Mouse (Mus musculus) midbrain, postnatal 0 days (tissue): ENCODE data around the gene Nav2. TPM values are rescaled to one million over a fixed set of nuclear protein-coding genes. Genes with fewer than 3 reads are reported as not detected.

ENCODE experiments used
- ATAC-seq: fragments of 200-750 bp; cut with Nextera tagmentation; 2 replicates; pipeline ENCODE4 v1.8.0; 2017; ENCODE audit warnings: moderate number of reproducible peaks, mild to moderate bottlenecking, moderate TSS enrichment, moderate library complexity; ENCODE audit not compliant: low FRiP score
- DNase-seq: peaks from one replicate; pipeline ENCODE4 v3.0.0-alpha.2; 2015; ENCODE audit warnings: low spot score
- H3K27ac ChIP-seq: fragments of 300-500 bp; sonication (generic); 2 replicates; pipeline ENCODE4 v1.5.1; 2014; ENCODE audit warnings: low read depth, mild to moderate bottlenecking, low read length, mixed read lengths
- H3K27me3 ChIP-seq: fragments of 300-500 bp; sonication (generic); 2 replicates; pipeline ENCODE4 v1.6.1; 2014; ENCODE audit warnings: low read length, control low read depth, mixed read lengths; ENCODE audit not compliant: insufficient read depth
- H3K36me3 ChIP-seq: fragments of 300-500 bp; sonication (generic); 2 replicates; pipeline ENCODE4 v1.6.1; 2014; ENCODE audit warnings: low read length, control low read depth, mixed read lengths; ENCODE audit not compliant: insufficient read depth
- H3K4me1 ChIP-seq: fragments of 300-500 bp; sonication (generic); 2 replicates; pipeline ENCODE4 v1.6.1; 2014; ENCODE audit warnings: mild to moderate bottlenecking, control low read depth, antibody characterized with exemption, low read length, mixed read lengths; ENCODE audit not compliant: insufficient read depth
- H3K4me2 ChIP-seq: fragments of 300-500 bp; sonication (generic); 2 replicates; pipeline ENCODE4 v1.6.1; 2014; ENCODE audit warnings: low read depth, mild to moderate bottlenecking, low read length, mixed read lengths; ENCODE audit not compliant: poor library complexity, severe bottlenecking
- H3K4me3 ChIP-seq: fragments of 300-500 bp; sonication (generic); 2 replicates; pipeline ENCODE4 v1.5.1; 2014; ENCODE audit warnings: low read depth, mild to moderate bottlenecking, low read length, moderate library complexity
- H3K9ac ChIP-seq: fragments of 300-500 bp; sonication (generic); replicated peaks from 2 replicates; pipeline ENCODE4 v1.6.1; 2014; ENCODE audit warnings: mild to moderate bottlenecking, low read length, moderate library complexity, mixed read lengths; ENCODE audit not compliant: poor library complexity, severe bottlenecking
- H3K9me3 ChIP-seq: fragments of 300-500 bp; sonication (generic); 2 replicates; pipeline ENCODE4 v1.6.1; 2016; ENCODE audit warnings: low read length, control low read depth
- CTCF ChIP-seq: IDR thresholded peaks from 2 replicates; pipeline ENCODE4 v1.5.1; 2016; ENCODE audit warnings: antibody characterized with exemption, mild to moderate bottlenecking
- WGBS: fragments of 180-500 bp; shearing (Covaris S2); extraction: QIAGEN DNeasy Blood & Tissue Kit; methylation state at CpG from one replicate; pipeline ENCODE4 v1.1.7; 2014; 5-methylcytosine and 5-hydroxymethylcytosine counted together
- polyA plus RNA-seq: library from polyadenylated mRNA; unstranded; fragments of >200 nt; fragmentation: Nextera tagmentation; extraction: Ambion mirVana; gene quantifications from 2 replicates; pipeline ENCODE4 v1.2.1, GENCODE M21; 2015
- total RNA-seq: library from RNA; depleted of rRNA; stranded (reverse); fragments of >200 nt; gene quantifications from 2 replicates; pipeline ENCODE4 v1.2.3, GENCODE M21; 2014

Nav2 gene
- total and polyA plus RNA-seq, 2 experiments from 2014 or later = 18.3 to 53.8 TPM

DNA sequence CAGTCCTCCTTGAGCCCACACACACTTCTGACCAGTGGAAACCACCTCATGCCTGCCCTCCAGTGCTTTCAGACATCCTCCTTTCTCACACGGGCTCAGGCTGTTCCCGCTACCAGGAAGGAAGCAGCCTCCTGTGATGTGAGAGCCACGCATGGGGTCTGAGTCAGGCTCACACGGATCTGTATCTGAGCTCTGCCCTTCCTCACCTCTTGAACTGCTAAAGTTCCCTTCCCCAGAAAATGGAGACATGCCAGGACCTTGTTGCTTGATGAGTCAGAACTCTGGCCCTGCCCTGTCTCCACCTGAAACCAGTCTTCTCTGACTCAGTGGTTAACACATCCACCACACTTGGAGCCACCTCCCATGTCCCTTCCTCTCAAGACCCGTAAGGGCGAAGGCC is 185.1 kb downstream of the Nav2 start:
- ATAC-seq (no peak), DNase-seq (no peak)
- no peak overlapping the region for H3K4me3 ChIP-seq
- H3K4me2 ChIP-seq = no peak overlapping the region
- no peaks in the 10 kb centered on the region for H3K36me3 ChIP-seq
- no peaks in the 10 kb centered on the region for H3K27me3 ChIP-seq
- no peak for TF ChIP-seq CTCF
- H3K4me1 ChIP-seq = no peaks in the 10 kb centered on the region; the same call in 1 of the 2 replicates
- no peak overlapping the region for H3K9ac ChIP-seq
- 83% methylated on average over 6 of the region's 6 CpGs for WGBS
- H3K27ac ChIP-seq = no peak overlapping the region
- H3K9me3 ChIP-seq = no peaks in the 10 kb centered on the region

DNA sequence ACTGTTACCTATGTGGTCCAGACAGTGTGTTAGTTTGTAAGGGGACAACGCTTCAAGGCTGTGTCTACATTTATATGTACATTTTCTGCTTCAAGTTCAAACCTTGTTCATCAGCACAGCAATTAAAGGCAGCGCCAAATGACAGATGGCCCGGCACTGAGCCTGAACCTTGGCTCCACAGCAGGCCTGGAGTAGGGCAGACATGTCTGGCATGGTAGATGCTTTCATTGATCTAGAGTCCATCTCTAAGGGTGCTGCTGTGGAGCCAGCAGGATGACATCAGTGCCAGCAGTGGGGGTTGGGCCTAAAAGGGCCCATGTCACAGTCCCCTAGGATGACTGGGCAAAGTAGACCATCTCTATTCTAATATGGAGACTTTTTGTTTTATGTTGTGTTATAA is 186.0 kb downstream of the Nav2 start:
- Histone ChIP-seq H3K4me1 (no peaks in the 10 kb centered on the region; the same call in 1 of the 2 replicates), H3K36me3 (no peaks in the 10 kb centered on the region), H3K9me3 (no peaks in the 10 kb centered on the region), H3K9ac (no peak overlapping the region), H3K4me2 (no peak overlapping the region), H3K27ac (no peak overlapping the region), H3K4me3 (no peak overlapping the region), H3K27me3 (no peaks in the 10 kb centered on the region)
- peak; percentile 39; the same call in 1 of the 2 replicates for ATAC-seq
- DNase-seq = peak; percentile 68
- TF ChIP-seq CTCF = no peak
- WGBS = 94% methylated on average over 3 of the region's 3 CpGs

DNA sequence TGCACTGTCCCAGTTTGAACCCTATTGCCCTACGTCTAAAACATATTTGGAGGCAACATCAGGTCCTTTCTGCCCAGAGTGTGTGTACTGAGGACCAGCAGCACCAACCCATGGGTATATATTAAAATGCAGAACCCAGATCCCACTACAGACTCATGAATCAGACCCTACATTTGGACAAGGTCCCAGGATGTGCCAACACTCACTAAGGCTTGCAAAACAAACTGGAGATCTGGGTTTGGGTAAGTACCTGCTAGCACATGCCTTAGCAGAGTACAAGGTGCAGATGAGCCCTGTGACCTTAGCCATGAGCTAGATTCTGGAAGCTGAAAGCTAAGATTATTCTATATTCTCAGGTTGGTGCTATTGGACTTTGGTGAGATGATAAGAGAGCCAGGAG is 192.8 kb downstream of the Nav2 start:
- Histone ChIP-seq H3K36me3 (no peaks in the 10 kb centered on the region), H3K27ac (no peak overlapping the region), H3K9ac (no peak overlapping the region), H3K4me1 (no peaks in the 10 kb centered on the region), H3K27me3 (no peaks in the 10 kb centered on the region), H3K4me3 (no peak overlapping the region), H3K4me2 (no peak overlapping the region), H3K9me3 (no peaks in the 10 kb centered on the region)
- no peak for DNase-seq
- 82% methylated on average over 1 of the region's 1 CpGs for WGBS
- TF ChIP-seq CTCF = no peak
- ATAC-seq = no peak

DNA sequence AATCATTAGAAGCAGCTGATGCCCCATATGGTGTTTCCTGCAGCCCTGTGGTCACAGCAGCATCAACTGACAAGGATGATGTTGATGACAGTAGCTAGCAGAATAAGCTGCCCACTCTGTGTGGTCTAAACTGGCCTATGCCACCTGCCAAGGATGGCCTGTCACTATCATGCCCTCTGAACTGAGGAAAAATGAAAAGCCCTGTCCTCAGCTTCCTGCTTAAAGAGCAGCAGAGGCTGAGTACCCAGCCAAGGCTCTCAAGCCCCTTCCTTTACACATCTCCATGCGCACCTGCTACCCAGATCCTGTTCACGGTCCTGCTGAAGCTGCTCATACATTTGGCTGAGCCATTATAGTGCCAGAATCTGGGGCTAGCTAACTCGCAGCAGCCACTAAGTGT is 193.7 kb downstream of the Nav2 start:
- Histone ChIP-seq H3K9ac (no peak overlapping the region), H3K9me3 (no peaks in the 10 kb centered on the region), H3K27ac (no peak overlapping the region), H3K4me3 (no peak overlapping the region), H3K4me2 (no peak overlapping the region), H3K27me3 (no peaks in the 10 kb centered on the region), H3K36me3 (no peaks in the 10 kb centered on the region), H3K4me1 (no peaks in the 10 kb centered on the region)
- no peak for TF ChIP-seq CTCF
- peak; percentile 76 for DNase-seq
- WGBS = 52% methylated on average over 3 of the region's 3 CpGs
- ATAC-seq = 0 out of 2 replicates have a peak, but pooled peaks have one; percentile 36

DNA sequence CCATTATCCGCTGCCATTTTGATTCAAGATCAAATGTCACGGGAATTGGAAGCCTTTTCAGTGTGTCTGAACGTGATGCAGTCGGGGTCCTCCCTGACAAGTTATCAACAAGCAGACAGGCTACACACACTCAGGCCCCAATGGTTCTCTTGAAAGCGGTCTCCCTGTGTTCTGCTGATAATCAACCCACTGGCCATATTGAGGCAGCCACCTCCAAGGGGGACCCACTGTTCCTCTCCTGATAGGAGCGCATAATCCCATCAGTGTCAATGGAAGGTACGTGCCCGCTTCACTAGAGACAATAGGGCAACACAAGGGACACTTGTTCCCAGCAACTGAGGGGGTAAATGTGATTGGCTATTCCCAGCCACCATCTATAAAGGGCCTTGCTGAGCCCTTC is 195.9 kb downstream of the Nav2 start:
- Histone ChIP-seq H3K4me3 (no peak overlapping the region), H3K27me3 (no peaks in the 10 kb centered on the region), H3K9ac (no peak overlapping the region), H3K4me1 (no peaks in the 10 kb centered on the region), H3K27ac (no peak overlapping the region), H3K9me3 (no peaks in the 10 kb centered on the region), H3K36me3 (no peaks in the 10 kb centered on the region), H3K4me2 (no peak overlapping the region)
- 26% methylated on average over 8 of the region's 8 CpGs for WGBS
- no peak for ATAC-seq
- DNase-seq = no peak
- TF ChIP-seq CTCF = no peak

DNA sequence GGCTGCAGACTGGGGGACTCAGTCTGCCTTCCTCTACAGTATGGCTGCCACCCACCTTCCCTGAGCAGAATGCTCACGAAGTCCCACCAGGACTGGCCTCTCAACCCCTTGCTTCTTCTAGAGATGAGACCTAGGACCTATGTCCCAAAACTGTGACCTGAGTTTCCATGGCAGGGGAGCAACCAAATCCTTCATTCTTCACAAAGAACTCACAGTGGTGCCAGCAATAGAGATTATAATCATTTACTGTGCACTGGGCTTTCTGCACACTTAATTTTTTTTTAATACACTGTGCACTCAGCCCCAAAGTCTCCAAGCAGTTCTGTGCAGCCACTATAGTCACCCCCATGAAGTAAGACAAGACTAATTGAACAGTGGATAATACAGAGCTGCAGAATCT is 196.3 kb downstream of the Nav2 start:
- Histone ChIP-seq H3K27me3 (no peaks in the 10 kb centered on the region), H3K27ac (no peak overlapping the region), H3K4me3 (no peak overlapping the region), H3K9ac (no peak overlapping the region), H3K36me3 (no peaks in the 10 kb centered on the region), H3K9me3 (no peaks in the 10 kb centered on the region), H3K4me2 (no peak overlapping the region), H3K4me1 (no peaks in the 10 kb centered on the region)
- 36% methylated on average over 1 of the region's 1 CpGs for WGBS
- TF ChIP-seq CTCF = no peak
- DNase-seq (no peak), ATAC-seq (no peak)
